Comparison of ENCODE assay signal across 8 mouse cellular contexts in the genomic region with DNA sequence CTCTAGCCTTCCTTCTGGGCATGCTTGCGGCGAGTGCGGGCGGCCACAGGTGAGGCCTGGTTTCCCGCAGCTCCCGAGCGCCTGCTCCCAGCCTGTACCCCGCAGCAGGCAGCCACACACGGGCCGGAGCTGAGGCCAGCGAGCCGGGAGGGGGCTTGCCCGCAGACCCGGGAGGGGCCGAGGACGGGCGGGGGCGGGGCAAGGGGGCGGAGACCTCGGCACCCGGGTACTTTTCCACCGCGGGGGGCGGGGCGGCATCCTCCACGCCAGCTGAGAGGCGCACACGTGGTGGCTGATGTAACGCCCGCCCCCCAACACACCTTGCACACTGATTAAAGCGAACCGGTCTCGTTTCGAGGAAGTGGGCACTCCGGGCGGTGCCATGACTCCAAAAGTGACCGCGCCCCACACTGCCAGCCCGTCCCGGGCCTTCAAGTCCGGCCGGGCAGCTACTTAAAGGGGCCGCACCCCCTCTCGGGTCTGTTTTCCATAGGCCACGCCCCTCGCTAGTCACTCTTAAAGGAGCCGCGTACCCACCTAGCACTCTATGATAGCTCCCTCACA. TPM values are rescaled to one million over a fixed set of nuclear protein-coding genes. Genes with fewer than 3 reads are reported as not detected.
DNase-seq lines count a peak whose midpoint lies in the region; ATAC-seq and TF ChIP-seq lines count a peak whose summit lies in the region.

No protein-coding gene starts in this region.

- H3K9ac ChIP-seq in embryonic facial prominence, embryonic 14.5 days (ENCODE audit: low read depth, low read length): peak overlapping the region; percentile 83
- H3K9ac ChIP-seq in limb, embryonic 14.5 days (ENCODE audit: low read depth, low read length, severe bottlenecking): peak overlapping the region; percentile 71
- H3K9ac ChIP-seq in midbrain, embryonic 16.5 days (ENCODE audit: low read depth, low read length): peak overlapping the region; percentile 78

- peak overlapping the region; percentile 90 for H3K4me2 ChIP-seq in embryonic facial prominence, embryonic 14.5 days (ENCODE audit: low read depth, low read length)
- H3K4me2 ChIP-seq in limb, embryonic 14.5 days (replicated peaks; ENCODE audit: low read depth, low read length, severe bottlenecking): peak overlapping the region; percentile 80
- H3K4me2 ChIP-seq in midbrain, embryonic 16.5 days (ENCODE audit: low read length): peak overlapping the region; percentile 80

- no peaks in the 10 kb centered on the region for H3K27me3 ChIP-seq in embryonic facial prominence, embryonic 14.5 days (replicated peaks; ENCODE audit: control insufficient read depth, insufficient read depth, low read length)
- H3K27me3 ChIP-seq in limb, embryonic 14.5 days (ENCODE audit: control insufficient read depth, insufficient read depth, low read length): no peaks in the 10 kb centered on the region
- H3K27me3 ChIP-seq in midbrain, embryonic 16.5 days (ENCODE audit: control insufficient read depth, insufficient read depth, low read depth, low read length): no peaks in the 10 kb centered on the region
- H3K27me3 ChIP-seq in spleen, adult 2 months (ENCODE audit: control insufficient read depth, insufficient read depth, low read length): peaks cover 7% of the 10 kb centered on the region; the same call in 1 of the 2 replicates

- no peaks in the 10 kb centered on the region for H3K9me3 ChIP-seq in embryonic facial prominence, embryonic 14.5 days (ENCODE audit: control insufficient read depth, low read length)
- H3K9me3 ChIP-seq in limb, embryonic 14.5 days (ENCODE audit: control insufficient read depth, low read length): no peaks in the 10 kb centered on the region
- no peaks in the 10 kb centered on the region for H3K9me3 ChIP-seq in midbrain, embryonic 16.5 days (replicated peaks; ENCODE audit: control insufficient read depth, low read length, poor library complexity, severe bottlenecking)

- ATAC-seq in embryonic facial prominence, embryonic 14.5 days (ENCODE audit: low read depth): peak; percentile 91
- ATAC-seq in limb, embryonic 14.5 days (ENCODE audit: low FRiP score, low read depth): peak; percentile 91
- peak; percentile 92 for ATAC-seq in midbrain, embryonic 16.5 days

- H3K4me1 ChIP-seq in bone marrow, adult 2 months (ENCODE audit: control insufficient read depth, insufficient read depth, low read length): peaks cover 3% of the 10 kb centered on the region
- peaks cover 5% of the 10 kb centered on the region; the same call in 1 of the 2 replicates for H3K4me1 ChIP-seq in embryonic facial prominence, embryonic 14.5 days (ENCODE audit: control insufficient read depth, insufficient read depth, low read length)
- H3K4me1 ChIP-seq in limb, embryonic 14.5 days (ENCODE audit: control insufficient read depth, insufficient read depth, low read length): peaks cover 13% of the 10 kb centered on the region
- peaks cover 12% of the 10 kb centered on the region for H3K4me1 ChIP-seq in midbrain, embryonic 16.5 days (ENCODE audit: control insufficient read depth, insufficient read depth, low read length)
- H3K4me1 ChIP-seq in spleen, adult 2 months (ENCODE audit: control insufficient read depth, insufficient read depth, insufficient read length): peaks cover 3% of the 10 kb centered on the region; the same call in 1 of the 2 replicates

- no peaks in the 10 kb centered on the region for H3K36me3 ChIP-seq in embryonic facial prominence, embryonic 14.5 days (ENCODE audit: control insufficient read depth, insufficient read depth, low read length)
- H3K36me3 ChIP-seq in limb, embryonic 14.5 days (ENCODE audit: control insufficient read depth, insufficient read depth, low read length): 0 out of 2 replicates have a peak, but pooled peaks cover 4% of the 10 kb centered on the region
- no peaks in the 10 kb centered on the region for H3K36me3 ChIP-seq in midbrain, embryonic 16.5 days (ENCODE audit: control insufficient read depth, insufficient read depth, low read length)
- H3K36me3 ChIP-seq in spleen, adult 2 months (ENCODE audit: control insufficient read depth, insufficient read depth, low read length): no peaks in the 10 kb centered on the region

- TF ChIP-seq POLR2A in bone marrow, adult 2 months (IDR thresholded peaks at IDR 0.05; ENCODE audit: borderline replicate concordance, control insufficient read depth, low read depth, low read length): no peak
- no peak for TF ChIP-seq POLR2A in limb, embryonic 14.5 days (IDR thresholded peaks at IDR 0.05; ENCODE audit: borderline replicate concordance, extremely low read depth, insufficient read depth, insufficient read length)
- no peak for TF ChIP-seq POLR2A in spleen, adult 2 months (IDR thresholded peaks at IDR 0.05; ENCODE audit: low read depth, low read length)

- TF ChIP-seq CTCF in bone marrow, adult 2 months (IDR thresholded peaks at IDR 0.05; ENCODE audit: control insufficient read depth, insufficient read depth, low read length): no peak
- TF ChIP-seq CTCF in spleen, adult 2 months (IDR thresholded peaks at IDR 0.05; ENCODE audit: extremely low read depth, insufficient read depth, insufficient read length, insufficient replicate concordance): no peak

- WGBS in bone marrow, adult 2 months: under 1% methylated on average over 48 of the region's 48 CpGs
- WGBS in embryonic facial prominence, embryonic 14.5 days: under 1% methylated on average over 26 of the region's 48 CpGs
- under 1% methylated on average over 45 of the region's 48 CpGs for WGBS in limb, embryonic 14.5 days
- WGBS in midbrain, embryonic 16.5 days: under 1% methylated on average over 37 of the region's 48 CpGs
- WGBS in spleen, adult 2 months: 2% methylated on average over 46 of the region's 48 CpGs

- peak; percentile 94 for DNase-seq in A20 (ENCODE audit: low read depth, low spot score)
- peak; percentile 96 for DNase-seq in embryonic facial prominence, embryonic 14.5 days (ENCODE audit: low spot score)
- peak; percentile 89 for DNase-seq in heart, adult 8-10 months (ENCODE audit: low spot score)
- DNase-seq in kidney, adult 9 months: peak; percentile 96
- peak; percentile 89 for DNase-seq in limb, embryonic 14.5 days (ENCODE audit: low spot score)
- peak; percentile 54 to 79 for DNase-seq in spleen, adult 2 months (ENCODE audit: low read depth in 1 of 2, low spot score in 2 of 2)

- peak overlapping the region; percentile 89 for H3K4me3 ChIP-seq in bone marrow, adult 2 months (replicated peaks; ENCODE audit: control insufficient read depth, low read depth, low read length)
- H3K4me3 ChIP-seq in embryonic facial prominence, embryonic 14.5 days (ENCODE audit: low read depth, low read length): peak overlapping the region; percentile 83
- peak overlapping the region; percentile 78 for H3K4me3 ChIP-seq in limb, embryonic 14.5 days (replicated peaks; ENCODE audit: low read length)
- peak overlapping the region; percentile 62 for H3K4me3 ChIP-seq in midbrain, embryonic 16.5 days (ENCODE audit: low read depth, low read length)
- peak overlapping the region; percentile 75 for H3K4me3 ChIP-seq in spleen, adult 2 months (ENCODE audit: extremely low read depth, insufficient read depth, insufficient read length)

- peak overlapping the region; percentile 92 for H3K27ac ChIP-seq in bone marrow, adult 2 months (ENCODE audit: control insufficient read depth, insufficient read depth, low read depth, low read length, poor library complexity)
- peak overlapping the region; percentile 84 for H3K27ac ChIP-seq in embryonic facial prominence, embryonic 14.5 days (replicated peaks; ENCODE audit: low read depth, low read length)
- H3K27ac ChIP-seq in limb, embryonic 14.5 days (replicated peaks; ENCODE audit: low read depth, low read length): peak overlapping the region; percentile 87
- peak overlapping the region; percentile 86 for H3K27ac ChIP-seq in midbrain, embryonic 16.5 days (ENCODE audit: low read length)
- peak overlapping the region; percentile 8; the same call in 1 of the 2 replicates for H3K27ac ChIP-seq in spleen, adult 2 months (ENCODE audit: insufficient read depth, low read length)

RNA-seq across cellular contexts. Expression of a gene that starts 2.0 kb away (rescaled TPM):
- 87.0 and 92.4 TPM in 2 replicates for polyA plus RNA-seq in bone marrow, adult 2 months (2011; ENCODE audit: insufficient read depth, insufficient read length, low replicate concordance, missing spikeins)
- 5.5 and 10.4 TPM in 2 replicates for polyA plus RNA-seq in embryonic facial prominence, embryonic 14.5 days (2014; fragmentation: Nextera tagmentation; extraction: Ambion mirVana)
- total RNA-seq in heart, adult 8-10 months (2022): 1 to 10 TPM; 1.7 to 2.3 (median 2.2) TPM
- 30.1 and 46.7 TPM in 2 replicates for polyA plus RNA-seq in limb, embryonic 14.5 days (2012; rRNA removed)
- polyA plus RNA-seq in limb, embryonic 14.5 days (2014; fragmentation: Nextera tagmentation; extraction: Ambion mirVana): 9.7 and 12.2 TPM in 2 replicates
- 32.2 and 45.9 TPM in 2 replicates for polyA plus RNA-seq in midbrain, embryonic 16.5 days (2015; fragmentation: Nextera tagmentation; extraction: Ambion mirVana)
- polyA plus RNA-seq in spleen, adult 2 months (2012; rRNA removed): 54.1 and 68.5 TPM in 2 replicates

RNA-seq across cellular contexts. Expression of a gene that starts 36.1 kb away (rescaled TPM):
- polyA plus RNA-seq in bone marrow, adult 2 months (2011; ENCODE audit: insufficient read depth, insufficient read length, low replicate concordance, missing spikeins): 1.1 TPM in 1 of 2 replicates, not detected in the other
- 2.3 and 3.3 TPM in 2 replicates for polyA plus RNA-seq in embryonic facial prominence, embryonic 14.5 days (2014; fragmentation: Nextera tagmentation; extraction: Ambion mirVana)
- under 1 TPM in 2 of 4 experiments, not detected in 2; 0.25 to 0.50 TPM for total RNA-seq in heart, adult 8-10 months (2022)
- 15.1 and 19.9 TPM in 2 replicates for polyA plus RNA-seq in limb, embryonic 14.5 days (2012; rRNA removed)
- 1.6 and 1.8 TPM in 2 replicates for polyA plus RNA-seq in limb, embryonic 14.5 days (2014; fragmentation: Nextera tagmentation; extraction: Ambion mirVana)
- polyA plus RNA-seq in midbrain, embryonic 16.5 days (2015; fragmentation: Nextera tagmentation; extraction: Ambion mirVana): 2.3 and 2.4 TPM in 2 replicates
- polyA plus RNA-seq in spleen, adult 2 months (2012; rRNA removed): 0.53 and 0.92 TPM in 2 replicates

RNA-seq across cellular contexts. Expression of a gene that starts 47.0 kb away (rescaled TPM):
- polyA plus RNA-seq in bone marrow, adult 2 months (2011; ENCODE audit: insufficient read depth, insufficient read length, low replicate concordance, missing spikeins): 1.6 and 2.4 TPM in 2 replicates
- polyA plus RNA-seq in embryonic facial prominence, embryonic 14.5 days (2014; fragmentation: Nextera tagmentation; extraction: Ambion mirVana): 34.3 and 42.8 TPM in 2 replicates
- total RNA-seq in heart, adult 8-10 months (2022): 1 to 10 TPM; 4.2 to 5.1 (median 4.4) TPM
- 95.4 and 149 TPM in 2 replicates for polyA plus RNA-seq in limb, embryonic 14.5 days (2012; rRNA removed)
- 43.4 and 48.8 TPM in 2 replicates for polyA plus RNA-seq in limb, embryonic 14.5 days (2014; fragmentation: Nextera tagmentation; extraction: Ambion mirVana)
- 58.8 and 65.5 TPM in 2 replicates for polyA plus RNA-seq in midbrain, embryonic 16.5 days (2015; fragmentation: Nextera tagmentation; extraction: Ambion mirVana)
- 6.5 and 7.6 TPM in 2 replicates for polyA plus RNA-seq in spleen, adult 2 months (2012; rRNA removed)

RNA-seq across cellular contexts. Expression of a gene that starts 50.8 kb away (rescaled TPM):
- 227 and 442 TPM in 2 replicates for polyA plus RNA-seq in bone marrow, adult 2 months (2011; ENCODE audit: insufficient read depth, insufficient read length, low replicate concordance, missing spikeins)
- 199 and 230 TPM in 2 replicates for polyA plus RNA-seq in embryonic facial prominence, embryonic 14.5 days (2014; fragmentation: Nextera tagmentation; extraction: Ambion mirVana)
- total RNA-seq in heart, adult 8-10 months (2022): 100 to 1,000 TPM; 108 to 133 (median 121) TPM
- polyA plus RNA-seq in limb, embryonic 14.5 days (2012; rRNA removed): 262 and 310 TPM in 2 replicates
- 216 and 224 TPM in 2 replicates for polyA plus RNA-seq in limb, embryonic 14.5 days (2014; fragmentation: Nextera tagmentation; extraction: Ambion mirVana)
- polyA plus RNA-seq in midbrain, embryonic 16.5 days (2015; fragmentation: Nextera tagmentation; extraction: Ambion mirVana): 581 and 673 TPM in 2 replicates
- 382 and 485 TPM in 2 replicates for polyA plus RNA-seq in spleen, adult 2 months (2012; rRNA removed)

RNA-seq across cellular contexts. Expression of a gene that starts 55.5 kb away (rescaled TPM):
- 4.7 and 7.0 TPM in 2 replicates for polyA plus RNA-seq in bone marrow, adult 2 months (2011; ENCODE audit: insufficient read depth, insufficient read length, low replicate concordance, missing spikeins)
- polyA plus RNA-seq in embryonic facial prominence, embryonic 14.5 days (2014; fragmentation: Nextera tagmentation; extraction: Ambion mirVana): 13.4 and 15.0 TPM in 2 replicates
- total RNA-seq in heart, adult 8-10 months (2022): 1 to 10 TPM; 3.4 to 4.1 (median 3.9) TPM
- 18.4 and 23.2 TPM in 2 replicates for polyA plus RNA-seq in limb, embryonic 14.5 days (2012; rRNA removed)
- 17.0 and 18.7 TPM in 2 replicates for polyA plus RNA-seq in limb, embryonic 14.5 days (2014; fragmentation: Nextera tagmentation; extraction: Ambion mirVana)
- polyA plus RNA-seq in midbrain, embryonic 16.5 days (2015; fragmentation: Nextera tagmentation; extraction: Ambion mirVana): 21.2 and 23.1 TPM in 2 replicates
- 20.9 and 26.4 TPM in 2 replicates for polyA plus RNA-seq in spleen, adult 2 months (2012; rRNA removed)

Comparison
In these comparisons a context has a peak if more than half of its experiments do, and no peak if none do; other contexts are left out.
1. Peak in every context shown above with its lines: DNase-seq, ATAC-seq, H3K4me3 ChIP-seq and H3K27ac ChIP-seq.
2. H3K27ac ChIP-seq: peak in every context shown above with its lines; median percentile 92 in bone marrow, adult 2 months; 87 in limb, embryonic 14.5 days; 86 in midbrain, embryonic 16.5 days; 84 in embryonic facial prominence, embryonic 14.5 days; 8 in spleen, adult 2 months.